Mouse (Mus musculus) stomach, postnatal 0 days (tissue): ENCODE data around the gene Otof. TPM values are rescaled to one million over a fixed set of nuclear protein-coding genes. Genes with fewer than 3 reads are reported as not detected.

ENCODE experiments used
- ATAC-seq: fragments of 200-750 bp; cut with Nextera tagmentation; 2 replicates; pipeline ENCODE4 v1.8.0; 2017; ENCODE audit not compliant: low FRiP score, low TSS enrichment
- DNase-seq: peaks from one replicate; pipeline ENCODE4 v3.0.0-alpha.2; 2016; ENCODE audit warnings: low spot score
- H3K27ac ChIP-seq: fragments of 300-500 bp; sonication (generic); replicated peaks from 2 replicates; pipeline ENCODE4 v1.5.1; 2014; ENCODE audit warnings: mild to moderate bottlenecking, control low read depth
- H3K27me3 ChIP-seq: fragments of 300-500 bp; sonication (generic); 2 replicates; pipeline ENCODE4 v1.6.1; 2014; ENCODE audit warnings: low read length; ENCODE audit not compliant: control insufficient read depth, insufficient read depth
- H3K36me3 ChIP-seq: fragments of 300-500 bp; sonication (generic); 2 replicates; pipeline ENCODE4 v1.6.1; 2014; ENCODE audit warnings: low read length, mixed read lengths; ENCODE audit not compliant: control insufficient read depth, insufficient read depth
- H3K4me1 ChIP-seq: fragments of 300-500 bp; sonication (generic); replicated peaks from 2 replicates; pipeline ENCODE4 v1.6.1; 2014; ENCODE audit warnings: antibody characterized with exemption; ENCODE audit not compliant: control insufficient read depth, insufficient read depth
- H3K4me2 ChIP-seq: fragments of 300-500 bp; sonication (generic); replicated peaks from 2 replicates; pipeline ENCODE4 v1.6.1; 2014; ENCODE audit warnings: low read depth, mild to moderate bottlenecking, control low read depth, moderate library complexity
- H3K4me3 ChIP-seq: fragments of 300-500 bp; sonication (generic); 2 replicates; pipeline ENCODE4 v1.5.1; 2014; ENCODE audit warnings: low read depth, low read length, control low read depth
- H3K9ac ChIP-seq: fragments of 300-500 bp; sonication (generic); 2 replicates; pipeline ENCODE4 v1.6.1; 2014; ENCODE audit warnings: mild to moderate bottlenecking, low read length, control low read depth, mixed read lengths
- H3K9me3 ChIP-seq: fragments of 300-500 bp; sonication (generic); 2 replicates; pipeline ENCODE4 v1.6.1; 2016; ENCODE audit warnings: low read length; ENCODE audit not compliant: control insufficient read depth
- CTCF ChIP-seq: IDR thresholded peaks from 2 replicates; pipeline ENCODE4 v1.5.1; 2016; ENCODE audit warnings: antibody characterized with exemption, low read depth, mild to moderate bottlenecking, moderate library complexity
- EP300 ChIP-seq: optimal IDR thresholded peaks from 2 replicates; pipeline ENCODE3; 2016; ENCODE audit warnings: antibody characterized with exemption
- WGBS: fragments of 180-500 bp; shearing (Covaris S2); extraction: QIAGEN DNeasy Blood & Tissue Kit; methylation state at CpG from one replicate; pipeline ENCODE4 v1.1.7; 2014; 5-methylcytosine and 5-hydroxymethylcytosine counted together
- polyA plus RNA-seq: library from polyadenylated mRNA; unstranded; fragments of >200 nt; fragmentation: Nextera tagmentation; extraction: Ambion mirVana; gene quantifications from 2 replicates; pipeline ENCODE4 v1.2.1, GENCODE M21; 2015

The Otof gene
- polyA plus RNA-seq, 1 experiment from 2014 or later, result 0.02 TPM

GRCm38 (mm10) chr5:30456056-30456455 is 5.7 kb downstream of the Otof start:
- Histone ChIP-seq H3K4me2 (no peak overlapping the region), H3K4me3 (no peak overlapping the region), H3K36me3 (no peaks in the 10 kb centered on the region), H3K27me3 (no peaks in the 10 kb centered on the region), H3K27ac (no peak overlapping the region), H3K9ac (no peak overlapping the region), H3K4me1 (no peaks in the 10 kb centered on the region), H3K9me3 (no peaks in the 10 kb centered on the region)
- WGBS, result 59% methylated on average over 6 of the region's 6 CpGs
- ATAC-seq, result no peak
- TF ChIP-seq EP300 (no peak), CTCF (peak; percentile 65)
- peak; percentile 46 for DNase-seq

GRCm38 (mm10) chr5:30444327-30444895 is 17.3 kb downstream of the Otof start:
- H3K36me3 ChIP-seq, result no peaks in the 10 kb centered on the region
- H3K4me3 ChIP-seq, result no peak overlapping the region
- H3K9me3 ChIP-seq, result no peaks in the 10 kb centered on the region
- H3K27ac ChIP-seq, result no peak overlapping the region
- ATAC-seq (no peak), DNase-seq (no peak)
- no peak overlapping the region for H3K4me2 ChIP-seq
- no peaks in the 10 kb centered on the region for H3K27me3 ChIP-seq
- H3K4me1 ChIP-seq, result no peaks in the 10 kb centered on the region
- H3K9ac ChIP-seq, result no peak overlapping the region
- no peak for TF ChIP-seq EP300
- TF ChIP-seq CTCF, result no peak
- 77% methylated on average over 13 of the region's 13 CpGs for WGBS

- 68% methylated on average over 5 of the region's 5 CpGs for WGBS
- Histone ChIP-seq H3K27me3 (no peaks in the 10 kb centered on the region), H3K4me1 (no peaks in the 10 kb centered on the region), H3K27ac (no peak overlapping the region), H3K9ac (no peak overlapping the region), H3K9me3 (no peaks in the 10 kb centered on the region), H3K4me2 (no peak overlapping the region), H3K36me3 (no peaks in the 10 kb centered on the region), H3K4me3 (no peak overlapping the region)
- ATAC-seq (no peak), DNase-seq (peak; percentile 41)
- TF ChIP-seq CTCF (peak; percentile 71), EP300 (no peak)
Measured at GRCm38 (mm10) chr5:30442196-30442595, 19.5 kb downstream of the Otof start.

GRCm38 (mm10) chr5:30440308-30440906 is 21.3 kb downstream of the Otof start:
- no peak overlapping the region for H3K4me2 ChIP-seq
- 81% methylated on average over 8 of the region's 8 CpGs for WGBS
- H3K4me1 ChIP-seq, result no peaks in the 10 kb centered on the region
- DNase-seq, result no peak
- no peaks in the 10 kb centered on the region for H3K9me3 ChIP-seq
- no peak overlapping the region for H3K4me3 ChIP-seq
- no peaks in the 10 kb centered on the region for H3K36me3 ChIP-seq
- H3K27ac ChIP-seq, result no peak overlapping the region
- TF ChIP-seq CTCF (no peak), EP300 (no peak)
- ATAC-seq, result no peak
- no peak overlapping the region for H3K9ac ChIP-seq
- no peaks in the 10 kb centered on the region for H3K27me3 ChIP-seq

- Histone ChIP-seq H3K27me3 (no peaks in the 10 kb centered on the region), H3K9me3 (no peaks in the 10 kb centered on the region), H3K27ac (no peak overlapping the region), H3K4me1 (no peaks in the 10 kb centered on the region), H3K9ac (no peak overlapping the region), H3K36me3 (no peaks in the 10 kb centered on the region), H3K4me2 (no peak overlapping the region), H3K4me3 (no peak overlapping the region)
- DNase-seq, result no peak
- WGBS, result 52% methylated on average over 2 of the region's 2 CpGs
- TF ChIP-seq CTCF (no peak), EP300 (no peak)
- no peak for ATAC-seq
Measured at GRCm38 (mm10) chr5:30438931-30439330, 22.8 kb downstream of the Otof start.

- WGBS, result 83% methylated on average over 6 of the region's 6 CpGs
- Histone ChIP-seq H3K9me3 (no peaks in the 10 kb centered on the region), H3K4me3 (no peak overlapping the region), H3K4me1 (no peaks in the 10 kb centered on the region), H3K36me3 (no peaks in the 10 kb centered on the region), H3K27me3 (no peaks in the 10 kb centered on the region), H3K27ac (no peak overlapping the region), H3K4me2 (no peak overlapping the region), H3K9ac (no peak overlapping the region)
- DNase-seq (no peak), ATAC-seq (no peak)
- TF ChIP-seq CTCF (no peak), EP300 (no peak)
Measured at GRCm38 (mm10) chr5:30427406-30427805, 34.3 kb downstream of the Otof start.
